Mouse (Mus musculus): ENCODE measurements around the gene Sbno1. TPM values are rescaled to one million over a fixed set of nuclear protein-coding genes. Genes with fewer than 3 reads are reported as not detected.

Gene Sbno1
- polyA plus RNA-seq, 1 experiment from 2014 or later: 93.7 TPM

- Histone ChIP-seq H3K4me2 (peak overlapping the region; percentile 86), H3K9ac (peak overlapping the region; percentile 83), H3K27me3 (no peaks in the 10 kb centered on the region), H3K4me1 (peaks cover 16% of the 10 kb centered on the region), H3K36me3 (peaks cover 10% of the 10 kb centered on the region), H3K9me3 (no peaks in the 10 kb centered on the region), H3K4me3 (peak overlapping the region; percentile 69), H3K27ac (peak overlapping the region; percentile 96)
- ATAC-seq (ENCODE audit: insufficient number of reproducible peaks, insufficient read depth, low FRiP score, low TSS enrichment, low read depth): no peak
- WGBS: 8% methylated on average over 8 of the region's 8 CpGs
These were observed 99.0 kb downstream of the Sbno1 start for GRCm38 (mm10) chr5:124326829-124327228.

Small RNAs within 50 kb of the gene (microRNA-seq; reads per million reads assigned to microRNA genes)
- 0.55 reads per million for gene Gm27486

Other genes with a start within 250 kb of the Sbno1 start
- 4.6 and 4.8 TPM in 2 replicates for gene Pitpnm2, start 176.2 kb downstream of the Sbno1 start, polyA plus RNA-seq (2015; fragmentation: Nextera tagmentation; extraction: Ambion mirVana)
- gene Mphosph9, start 98.0 kb downstream of the Sbno1 start, polyA plus RNA-seq (2015; fragmentation: Nextera tagmentation; extraction: Ambion mirVana): 12.5 and 14.0 TPM in 2 replicates
- 17.7 and 19.4 TPM in 2 replicates for gene 2810006K23Rik, start 97.9 kb downstream of the Sbno1 start, polyA plus RNA-seq (2015; fragmentation: Nextera tagmentation; extraction: Ambion mirVana)
- gene Cdk2ap1, start 62.9 kb downstream of the Sbno1 start, polyA plus RNA-seq (2015; fragmentation: Nextera tagmentation; extraction: Ambion mirVana): 40.1 and 43.8 TPM in 2 replicates
- 43.4 and 45.5 TPM in 2 replicates for gene Kmt5a, start 13.9 kb upstream of the Sbno1 start, polyA plus RNA-seq (2015; fragmentation: Nextera tagmentation; extraction: Ambion mirVana)
- gene Rilpl2, start 52.4 kb upstream of the Sbno1 start, polyA plus RNA-seq (2015; fragmentation: Nextera tagmentation; extraction: Ambion mirVana): 39.8 and 40.1 TPM in 2 replicates
- gene Snrnp35, start 57.1 kb upstream of the Sbno1 start, polyA plus RNA-seq (2015; fragmentation: Nextera tagmentation; extraction: Ambion mirVana): 25.9 and 28.3 TPM in 2 replicates
- 23.3 and 24.5 TPM in 2 replicates for gene Rilpl1, start 105.4 kb upstream of the Sbno1 start, polyA plus RNA-seq (2015; fragmentation: Nextera tagmentation; extraction: Ambion mirVana)
- gene Tmed2, start 114.7 kb upstream of the Sbno1 start, polyA plus RNA-seq (2015; fragmentation: Nextera tagmentation; extraction: Ambion mirVana): 508 and 520 TPM in 2 replicates
- gene Ddx55, start 126.9 kb upstream of the Sbno1 start, polyA plus RNA-seq (2015; fragmentation: Nextera tagmentation; extraction: Ambion mirVana): 19.3 and 19.6 TPM in 2 replicates
- gene Eif2b1, start 153.1 kb upstream of the Sbno1 start, polyA plus RNA-seq (2015; fragmentation: Nextera tagmentation; extraction: Ambion mirVana): 74.1 and 76.3 TPM in 2 replicates
- 69.1 and 72.3 TPM in 2 replicates for gene Gtf2h3, start 153.1 kb upstream of the Sbno1 start, polyA plus RNA-seq (2015; fragmentation: Nextera tagmentation; extraction: Ambion mirVana)
- gene Atp6v0a2, start 202.6 kb upstream of the Sbno1 start, polyA plus RNA-seq (2015; fragmentation: Nextera tagmentation; extraction: Ambion mirVana): 49.3 and 53.3 TPM in 2 replicates

Measured in embryonic facial prominence, embryonic 13.5 days (tissue).